Mouse (Mus musculus): ENCODE data around the gene Syp. TPM values are rescaled to one million over a fixed set of nuclear protein-coding genes. Genes with fewer than 3 reads are reported as not detected.

Syp gene
- polyA plus RNA-seq (2016; fragmentation: Nextera tagmentation; extraction: Ambion mirVana) = 62.2 and 71.0 TPM in 2 replicates

DNA sequence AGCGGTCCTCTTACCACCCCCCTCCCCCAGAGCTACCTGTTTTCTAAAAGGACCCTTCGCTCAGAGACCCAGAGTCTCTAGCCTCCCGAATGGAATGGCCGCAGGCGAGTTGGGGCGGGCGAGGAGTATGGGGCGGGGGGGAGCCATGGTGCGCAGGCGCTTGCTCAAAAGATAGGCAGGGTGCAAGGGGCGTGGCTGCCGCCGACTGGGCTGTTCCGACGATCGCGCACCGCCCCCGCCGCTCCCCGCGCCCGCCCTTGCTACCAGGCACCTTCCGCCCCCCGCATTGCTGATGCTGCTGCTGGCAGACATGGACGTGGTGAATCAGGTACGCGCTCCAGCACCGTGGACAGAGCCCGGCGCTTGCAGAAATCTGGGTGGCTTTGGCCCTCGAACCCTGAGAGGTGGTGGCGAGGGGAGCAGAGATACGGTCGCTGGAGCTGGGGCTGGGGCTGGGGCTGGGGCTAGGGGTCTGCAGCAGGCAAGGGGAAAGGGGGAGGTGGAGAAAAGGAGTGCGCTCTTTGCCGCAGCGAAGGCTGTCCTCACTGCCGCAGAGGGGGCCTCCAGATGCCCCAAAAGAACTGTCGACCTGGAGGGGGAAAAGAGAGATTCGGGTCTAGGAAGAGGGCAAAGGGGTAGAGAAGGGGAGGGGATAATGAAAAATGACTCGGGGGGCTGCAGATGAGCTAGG lies at the start of gene Syp:
Syp (plus strand) TSS at position 71 of the 691 bp plus-strand sequence.
- Histone ChIP-seq H3K9me3 (no peaks in the 10 kb centered on the region), H3K9ac (peak within 1 kb of the TSS; percentile 55), H3K4me2 (replicated peaks) (peak within 1 kb of the TSS; percentile 55), H3K36me3 (no peaks in the 10 kb centered on the region), H3K27me3 (replicated peaks) (no peaks in the 10 kb centered on the region), H3K4me3 (peak within 1 kb of the TSS; percentile 49), H3K27ac (no peak within 1 kb of the TSS), H3K4me1 (0 out of 2 replicates have a peak, but pooled peaks cover 5% of the 10 kb centered on the region)
- 16% methylated on average over 42 of the region's 42 CpGs for whole genome bisulfite sequencing
- peak; percentile 83 for ATAC-seq (ENCODE audit: low FRiP score, low read depth)

DNA sequence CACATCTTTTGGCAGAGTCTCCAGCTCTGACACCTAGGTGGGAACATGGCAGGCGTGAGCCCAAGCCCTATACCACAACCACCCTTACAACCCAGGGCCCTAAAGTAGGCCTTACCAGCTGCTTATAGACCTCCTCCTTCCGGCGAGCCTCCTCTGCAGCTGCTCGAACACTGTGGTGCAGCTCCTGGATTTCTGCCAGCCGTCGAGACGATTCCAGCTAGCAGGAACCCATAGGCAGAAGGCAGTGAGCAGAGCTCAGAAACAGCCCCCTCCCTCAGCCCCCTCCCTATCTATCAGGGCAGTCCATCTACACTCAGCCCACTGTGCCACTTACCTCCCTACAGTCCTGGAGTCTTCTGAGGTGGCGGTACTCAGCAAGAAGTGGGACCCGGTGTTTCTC lies 42.9 kb upstream of the Syp start:
- Histone ChIP-seq H3K27ac (no peak overlapping the region), H3K9ac (no peak overlapping the region), H3K4me3 (no peak overlapping the region), H3K9me3 (no peaks in the 10 kb centered on the region), H3K4me2 (replicated peaks) (no peak overlapping the region), H3K36me3 (peaks cover 37% of the 10 kb centered on the region), H3K27me3 (replicated peaks) (no peaks in the 10 kb centered on the region), H3K4me1 (no peaks in the 10 kb centered on the region)
- no peak for ATAC-seq (ENCODE audit: low FRiP score, low read depth)
- 93% methylated on average over 9 of the region's 9 CpGs for WGBS

DNA sequence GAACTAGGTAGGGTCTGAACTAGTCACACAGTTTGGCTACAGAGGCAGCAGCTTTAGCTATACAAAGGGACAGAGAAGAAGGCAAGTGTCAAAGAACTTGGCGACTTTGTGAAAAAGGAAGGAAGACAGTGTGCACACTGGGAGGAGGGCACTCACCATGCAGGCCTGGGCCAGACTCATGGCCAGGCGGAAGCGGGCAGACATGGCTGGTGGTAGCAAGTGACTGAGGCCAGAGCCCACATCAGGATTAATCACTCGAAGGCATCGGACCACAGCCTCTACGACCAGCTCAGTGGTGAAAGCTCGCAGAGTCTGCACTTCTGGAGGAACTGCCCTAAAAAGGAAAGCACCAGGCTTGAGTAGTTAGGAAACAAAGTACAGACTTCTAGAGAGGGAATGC lies 34.3 kb upstream of the Syp start:
- no peaks in the 10 kb centered on the region; the same call in 1 of the 2 replicates for H3K36me3 ChIP-seq
- WGBS = 91% methylated on average over 7 of the region's 7 CpGs
- H3K4me3 ChIP-seq = no peak overlapping the region
- no peak overlapping the region for H3K27ac ChIP-seq
- H3K4me1 ChIP-seq = 0 out of 2 replicates have a peak, but pooled peaks cover 5% of the 10 kb centered on the region
- H3K9me3 ChIP-seq = no peaks in the 10 kb centered on the region
- H3K9ac ChIP-seq = no peak overlapping the region
- H3K4me2 ChIP-seq (replicated peaks) = no peak overlapping the region
- H3K27me3 ChIP-seq (replicated peaks) = no peaks in the 10 kb centered on the region
- no peak for ATAC-seq (ENCODE audit: low FRiP score, low read depth)

DNA sequence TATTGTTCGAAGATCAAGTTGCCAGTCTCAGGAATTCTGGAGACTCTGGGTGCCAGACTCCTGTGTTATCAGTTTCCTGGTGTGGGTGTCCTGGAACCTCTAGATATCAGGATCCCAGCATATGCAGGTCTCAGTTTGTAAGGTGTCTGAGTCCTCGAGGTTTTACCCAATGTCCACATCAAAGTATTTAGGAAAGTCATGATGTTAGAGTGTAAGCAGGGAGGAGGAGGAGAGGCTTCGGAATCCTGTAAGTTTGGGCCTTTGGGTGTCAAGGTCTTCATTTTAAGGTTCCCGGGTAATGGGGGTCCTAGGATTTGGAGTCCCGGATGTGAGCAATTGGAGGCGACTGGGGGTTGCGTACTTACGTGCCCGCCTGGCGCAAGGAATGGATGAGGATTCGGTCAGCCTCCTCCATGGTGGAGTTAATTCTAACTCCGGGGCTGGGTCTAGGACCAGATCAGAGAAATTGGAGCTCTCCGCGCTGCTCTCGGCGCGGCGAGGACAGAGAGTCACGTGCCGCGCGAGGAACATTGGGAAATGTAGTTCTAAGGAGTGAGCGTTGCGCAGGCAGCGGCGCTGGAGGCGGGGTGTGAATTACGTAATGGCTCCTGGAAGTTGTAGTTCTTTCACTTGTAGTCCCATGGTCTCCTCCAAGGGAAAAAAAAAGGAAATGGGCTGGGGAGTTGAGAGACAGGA lies 33.2 kb upstream of the Syp start, which contains the start of gene Ccdc22:
Ccdc22 (minus strand) TSS at position 639 of the 696 bp plus-strand sequence.
- WGBS = 17% methylated on average over 28 of the region's 28 CpGs
- no peak within 1 kb of the TSS for H3K27ac ChIP-seq
- H3K36me3 ChIP-seq = no peaks in the 10 kb centered on the region
- no peaks in the 10 kb centered on the region for H3K9me3 ChIP-seq
- peak within 1 kb of the TSS; percentile 53 for H3K4me2 ChIP-seq (replicated peaks)
- H3K4me1 ChIP-seq = 0 out of 2 replicates have a peak, but pooled peaks cover 5% of the 10 kb centered on the region
- ATAC-seq (ENCODE audit: low FRiP score, low read depth) = peak; percentile 91
- peak within 1 kb of the TSS; percentile 36 for H3K4me3 ChIP-seq
- peak within 1 kb of the TSS; percentile 42 for H3K9ac ChIP-seq
- no peaks in the 10 kb centered on the region for H3K27me3 ChIP-seq (replicated peaks)

DNA sequence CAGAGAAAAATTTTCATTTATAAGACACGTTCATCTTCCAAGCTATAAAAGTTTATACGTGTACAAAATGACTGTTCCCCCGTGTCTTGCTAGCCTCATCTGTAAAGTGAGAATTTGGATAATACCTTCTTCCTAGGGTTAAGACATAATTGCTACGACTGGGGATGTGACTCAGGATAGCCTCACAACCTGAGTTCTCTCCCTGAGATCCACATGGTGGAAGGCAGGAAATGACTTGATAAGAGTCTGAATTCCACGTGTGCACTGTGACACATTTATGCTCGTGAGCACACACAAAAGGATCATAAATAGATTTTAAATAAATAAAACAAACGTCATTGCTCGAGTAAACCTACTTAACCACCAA lies 32.7 kb upstream of the Syp start:
- 44% methylated on average over 8 of the region's 8 CpGs for WGBS
- H3K4me2 ChIP-seq (replicated peaks) = no peak overlapping the region
- ATAC-seq (ENCODE audit: low FRiP score, low read depth) = peak; percentile 54
- H3K4me1 ChIP-seq = 0 out of 2 replicates have a peak, but pooled peaks cover 5% of the 10 kb centered on the region
- H3K4me3 ChIP-seq = no peak overlapping the region
- no peaks in the 10 kb centered on the region for H3K9me3 ChIP-seq
- no peaks in the 10 kb centered on the region for H3K27me3 ChIP-seq (replicated peaks)
- no peak overlapping the region for H3K9ac ChIP-seq
- H3K27ac ChIP-seq = no peak overlapping the region
- no peaks in the 10 kb centered on the region for H3K36me3 ChIP-seq

DNA sequence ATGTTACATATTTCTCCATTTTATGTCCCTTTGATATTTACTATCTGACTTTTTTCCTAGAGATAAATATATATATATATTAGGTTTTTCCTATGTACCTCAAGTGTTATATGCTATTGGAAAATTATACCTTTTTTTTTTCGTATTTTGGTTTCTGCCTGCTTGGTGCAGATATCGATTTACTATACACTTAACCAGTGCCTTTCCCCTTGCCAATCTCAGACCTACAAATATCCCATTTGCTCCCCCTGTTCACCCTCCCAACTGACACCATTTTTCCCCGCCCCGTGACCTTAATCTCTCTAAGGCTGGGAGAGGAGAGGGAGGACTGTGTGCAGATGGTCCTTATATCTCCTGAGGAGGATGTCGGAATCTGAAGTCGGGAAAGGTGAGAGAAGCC lies 31.5 kb upstream of the Syp start, which contains the start of gene Cacna1f:
Cacna1f (plus strand) TSS at position 301 of the 400 bp plus-strand sequence.
- H3K4me2 ChIP-seq (replicated peaks) = no peak within 1 kb of the TSS
- 76% methylated on average over 6 of the region's 6 CpGs for WGBS
- 0 out of 2 replicates have a peak, but pooled peaks cover 5% of the 10 kb centered on the region for H3K4me1 ChIP-seq
- no peak within 1 kb of the TSS for H3K27ac ChIP-seq
- H3K36me3 ChIP-seq = no peaks in the 10 kb centered on the region
- no peak within 1 kb of the TSS for H3K4me3 ChIP-seq
- H3K27me3 ChIP-seq (replicated peaks) = no peaks in the 10 kb centered on the region
- no peaks in the 10 kb centered on the region for H3K9me3 ChIP-seq
- H3K9ac ChIP-seq = no peak within 1 kb of the TSS
- ATAC-seq (ENCODE audit: low FRiP score, low read depth) = no peak

DNA sequence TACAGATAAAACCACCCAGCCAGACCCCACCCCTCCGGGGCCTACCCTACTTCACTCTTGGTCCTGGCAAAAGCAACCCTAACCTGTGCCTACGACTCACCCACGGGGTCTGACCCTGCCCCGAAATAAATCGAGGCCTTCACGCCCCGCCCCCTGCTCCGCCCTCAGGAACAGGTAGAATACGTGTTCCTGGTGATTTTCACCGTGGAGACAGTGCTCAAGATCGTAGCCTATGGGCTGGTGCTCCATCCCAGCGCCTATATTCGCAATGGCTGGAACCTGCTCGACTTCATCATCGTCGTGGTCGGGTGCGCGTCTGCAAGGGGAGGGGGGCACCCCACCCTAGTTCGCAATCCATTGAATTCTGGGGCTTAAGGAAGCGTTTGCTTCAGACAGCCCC lies 28.2 kb upstream of the Syp start:
- Histone ChIP-seq H3K9me3 (no peaks in the 10 kb centered on the region), H3K9ac (no peak overlapping the region), H3K4me2 (replicated peaks) (peak overlapping the region; percentile 65), H3K4me1 (no peaks in the 10 kb centered on the region), H3K4me3 (peak overlapping the region; percentile 30; the same call in 1 of the 2 replicates), H3K27ac (no peak overlapping the region), H3K36me3 (no peaks in the 10 kb centered on the region), H3K27me3 (replicated peaks) (no peaks in the 10 kb centered on the region)
- WGBS = 21% methylated on average over 21 of the region's 21 CpGs
- ATAC-seq (ENCODE audit: low FRiP score, low read depth) = no peak

DNA sequence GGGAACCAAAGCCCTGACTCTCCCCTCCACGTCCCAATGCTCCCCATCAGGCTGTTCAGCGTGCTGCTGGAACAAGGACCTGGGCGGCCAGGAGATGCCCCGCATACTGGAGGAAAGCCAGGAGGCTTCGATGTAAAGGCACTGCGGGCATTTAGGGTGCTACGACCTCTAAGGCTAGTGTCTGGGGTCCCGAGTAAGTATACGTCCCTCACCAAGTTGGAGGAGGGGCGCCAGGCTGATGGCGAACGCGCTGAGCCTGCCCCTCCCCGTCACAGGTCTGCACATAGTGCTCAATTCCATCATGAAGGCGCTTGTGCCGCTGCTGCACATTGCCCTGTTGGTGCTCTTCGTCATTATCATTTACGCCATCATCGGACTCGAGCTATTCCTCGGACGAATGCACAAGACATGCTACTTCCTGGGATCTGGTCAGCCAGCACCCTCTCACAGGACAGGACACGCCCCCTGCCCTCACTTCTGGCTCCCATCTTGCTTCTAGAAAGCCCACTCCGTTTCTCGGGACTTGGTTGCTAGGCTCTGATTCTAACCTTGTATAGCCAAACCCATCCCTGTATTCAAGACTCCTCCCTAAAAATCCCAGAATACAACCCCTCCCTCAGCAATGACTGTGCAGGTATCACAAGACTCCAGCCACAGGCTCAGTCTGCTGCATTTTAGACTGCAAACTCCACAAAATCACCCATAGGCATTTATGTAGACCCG lies 27.6 kb upstream of the Syp start:
- peak overlapping the region; percentile 65 for H3K4me2 ChIP-seq (replicated peaks)
- H3K9me3 ChIP-seq = no peaks in the 10 kb centered on the region
- peak; percentile 67 for ATAC-seq (ENCODE audit: low FRiP score, low read depth)
- no peak overlapping the region for H3K27ac ChIP-seq
- H3K36me3 ChIP-seq = no peaks in the 10 kb centered on the region
- H3K4me3 ChIP-seq = peak overlapping the region; percentile 30
- H3K27me3 ChIP-seq (replicated peaks) = no peaks in the 10 kb centered on the region
- H3K9ac ChIP-seq = 0 out of 2 replicates have a peak overlapping the region, but pooled peaks have one; percentile 21
- WGBS = 17% methylated on average over 26 of the region's 26 CpGs
- no peaks in the 10 kb centered on the region for H3K4me1 ChIP-seq

DNA sequence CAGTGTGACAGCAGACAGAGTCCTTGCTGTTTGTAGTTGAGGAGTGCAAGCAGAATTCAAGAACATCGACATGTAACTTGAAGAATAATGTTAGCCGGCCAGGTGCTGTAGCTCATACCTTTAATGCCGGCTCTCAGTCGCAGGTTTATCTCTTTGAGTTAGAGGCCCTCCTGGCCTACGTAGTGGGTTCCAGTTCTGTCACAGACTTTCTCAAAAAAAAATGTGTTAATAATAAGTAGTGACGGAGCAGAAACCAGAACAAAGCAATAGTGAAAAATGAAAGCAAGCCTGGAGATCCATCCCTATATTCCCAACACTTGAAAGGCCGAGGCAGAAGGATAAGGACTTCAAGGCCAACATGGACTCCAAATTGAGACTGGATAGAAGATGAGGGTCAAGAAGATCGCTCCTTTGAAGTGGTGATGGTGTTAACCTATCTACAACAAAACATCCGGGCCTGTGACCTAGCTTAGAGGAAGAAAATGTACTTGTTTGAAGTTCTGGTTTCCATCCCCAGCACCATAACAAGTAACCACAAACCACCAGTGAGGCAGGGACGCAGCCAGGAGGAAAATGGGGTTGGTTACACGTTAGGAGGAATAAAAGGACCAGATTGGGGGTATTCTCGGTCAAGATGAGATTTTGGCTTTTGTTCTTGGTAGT lies 20.3 kb upstream of the Syp start:
- no peak overlapping the region for H3K27ac ChIP-seq
- H3K9ac ChIP-seq = no peak overlapping the region
- 83% methylated on average over 12 of the region's 12 CpGs for WGBS
- no peak for ATAC-seq (ENCODE audit: low FRiP score, low read depth)
- H3K9me3 ChIP-seq = no peaks in the 10 kb centered on the region
- no peak overlapping the region for H3K4me3 ChIP-seq
- H3K4me1 ChIP-seq = no peaks in the 10 kb centered on the region
- H3K27me3 ChIP-seq (replicated peaks) = no peaks in the 10 kb centered on the region
- H3K36me3 ChIP-seq = no peaks in the 10 kb centered on the region
- no peak overlapping the region for H3K4me2 ChIP-seq (replicated peaks)

DNA sequence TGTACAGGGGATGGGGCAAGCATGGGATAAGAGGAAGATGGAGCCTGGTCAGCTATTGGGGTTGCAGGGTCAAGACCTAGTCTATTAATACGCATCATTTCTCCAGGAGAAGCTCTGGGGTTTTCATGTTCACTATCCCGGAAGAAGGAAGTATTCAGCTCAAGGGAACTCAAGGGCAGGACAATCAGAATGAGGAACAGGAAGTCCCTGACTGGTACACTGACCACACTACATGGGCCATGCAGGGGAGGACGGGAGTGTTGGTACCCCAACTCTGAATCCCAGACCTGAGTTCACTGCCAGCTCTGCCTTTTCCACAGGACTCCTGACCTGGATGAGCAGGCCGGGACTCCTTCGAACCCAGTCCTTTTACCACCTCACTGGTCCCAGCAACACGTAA lies 5.7 kb upstream of the Syp start:
- no peaks in the 10 kb centered on the region for H3K9me3 ChIP-seq
- H3K4me3 ChIP-seq = no peak overlapping the region
- H3K27me3 ChIP-seq (replicated peaks) = no peaks in the 10 kb centered on the region
- H3K9ac ChIP-seq = no peak overlapping the region
- no peaks in the 10 kb centered on the region for H3K36me3 ChIP-seq
- H3K4me2 ChIP-seq (replicated peaks) = no peak overlapping the region
- no peak for ATAC-seq (ENCODE audit: low FRiP score, low read depth)
- H3K27ac ChIP-seq = no peak overlapping the region
- no peaks in the 10 kb centered on the region for H3K4me1 ChIP-seq
- WGBS = 91% methylated on average over 6 of the region's 6 CpGs

DNA sequence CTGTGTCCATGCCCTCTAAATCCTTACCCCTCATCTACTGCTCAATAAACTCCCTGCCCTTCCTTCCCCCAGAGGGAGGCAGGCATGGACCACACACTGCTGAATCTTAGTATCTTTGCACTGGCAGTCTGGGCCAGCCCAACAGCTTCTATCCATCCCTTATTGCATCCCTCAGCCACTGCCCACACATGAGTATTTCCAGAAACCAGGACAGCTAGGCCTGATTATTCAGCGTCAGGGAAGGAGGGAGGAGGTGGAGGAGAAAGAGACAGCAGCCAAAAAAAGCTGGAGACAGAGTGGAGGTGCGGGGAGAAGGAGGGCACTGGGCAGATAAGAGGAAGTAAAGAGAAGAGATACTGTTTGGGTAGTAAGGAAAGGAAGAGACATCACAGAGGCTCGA lies 3.2 kb upstream of the Syp start:
- 80% methylated on average over 3 of the region's 3 CpGs for WGBS
- H3K9me3 ChIP-seq = no peaks in the 10 kb centered on the region
- no peaks in the 10 kb centered on the region for H3K27me3 ChIP-seq (replicated peaks)
- no peak for ATAC-seq (ENCODE audit: low FRiP score, low read depth)
- no peaks in the 10 kb centered on the region for H3K4me1 ChIP-seq
- H3K9ac ChIP-seq = no peak overlapping the region
- H3K27ac ChIP-seq = no peak overlapping the region
- no peak overlapping the region for H3K4me2 ChIP-seq (replicated peaks)
- H3K4me3 ChIP-seq = no peak overlapping the region
- H3K36me3 ChIP-seq = no peaks in the 10 kb centered on the region

Data from neural tube, embryonic 12.5 days (tissue).